Mouse (Mus musculus): ENCODE data around the gene Ptpn14.

- TF ChIP-seq POLR2A (IDR thresholded peaks at IDR 0.05; ENCODE audit: insufficient read length, low read depth) = no peak
- TF ChIP-seq POLR2AphosphoS2 (IDR thresholded peaks at IDR 0.05; ENCODE audit: insufficient read length, low read depth) = no peak
- TF ChIP-seq CEBPB (IDR thresholded peaks at IDR 0.05; ENCODE audit: insufficient read depth, poor library complexity, severe bottlenecking) = no peak
- TF ChIP-seq MAX (IDR thresholded peaks at IDR 0.05; ENCODE audit: low read depth) = no peak
- no peak for TF ChIP-seq MYOD1 (IDR thresholded peaks at IDR 0.05; ENCODE audit: control insufficient read depth in 1 of 3, insufficient read length in 2 of 3, low read depth in 2 of 3)
- TF ChIP-seq MYOG (IDR thresholded peaks at IDR 0.05; ENCODE audit: control insufficient read depth in 1 of 3, insufficient read depth in 1 of 3, insufficient read length in 2 of 3, low read depth in 2 of 3) = no peak
- no peak for TF ChIP-seq REST (IDR thresholded peaks at IDR 0.05; ENCODE audit: insufficient read depth, insufficient read length)
Measured at GRCm38 (mm10) chr1:189870539-189870938, 142.5 kb downstream of the Ptpn14 start.

Data from myocyte (in vitro differentiated cells).